Mouse (Mus musculus): ENCODE data around the gene H3f3a. TPM values are rescaled to one million over a fixed set of nuclear protein-coding genes. Genes with fewer than 3 reads are reported as not detected.

H3f3a gene
- 1,894 and 1,931 TPM in 2 replicates for polyA plus RNA-seq (2014; fragmentation: Nextera tagmentation; extraction: Ambion mirVana)

DNA sequence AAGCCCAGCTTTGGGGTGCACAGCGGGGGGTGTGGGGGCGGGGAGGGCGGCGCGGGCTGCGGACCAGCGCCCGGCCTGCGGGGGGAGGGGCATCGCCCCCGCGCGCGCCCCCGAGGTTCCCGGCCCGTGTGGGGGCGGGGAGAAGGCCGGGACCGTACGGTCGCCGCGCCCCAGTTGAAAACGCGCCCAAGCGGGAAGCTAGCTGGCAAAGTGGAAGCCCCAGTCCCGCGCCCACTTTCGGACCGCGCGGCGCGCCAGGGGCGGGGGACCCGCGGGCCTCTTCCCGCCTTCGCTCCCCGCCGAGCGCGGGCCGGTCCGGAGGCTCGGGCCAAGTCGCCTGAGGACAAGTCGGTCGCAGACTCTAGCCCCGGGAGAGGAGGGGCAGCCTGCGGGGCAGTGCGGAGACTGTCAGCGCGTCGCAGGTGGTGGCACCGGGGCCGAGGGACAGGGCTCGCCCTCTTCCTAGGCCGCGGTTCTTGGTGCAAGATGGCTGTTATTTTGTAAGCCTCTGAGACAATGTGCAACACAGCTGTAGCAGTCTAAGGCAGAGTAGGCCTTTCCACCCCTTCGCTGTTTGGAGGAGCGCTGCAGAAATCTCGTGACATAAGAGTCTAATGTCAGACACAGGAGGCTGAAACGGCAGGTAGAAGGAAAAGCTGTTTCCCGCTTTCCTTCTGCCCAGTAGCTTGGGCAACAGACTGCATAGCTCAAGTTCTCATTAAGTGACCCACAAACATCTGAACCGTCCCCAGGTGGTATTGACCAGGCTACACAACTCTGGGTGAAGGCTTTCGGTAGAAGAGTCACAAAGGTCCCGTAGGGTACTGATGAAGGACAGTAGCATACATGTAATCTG, at the start of gene H3f3a:
H3f3a (minus strand) TSS at position 59 of the 856 bp plus-strand sequence.
- WGBS (ENCODE audit: insufficient replicate concordance), result 2% methylated on average over 55 of the region's 69 CpGs

DNA sequence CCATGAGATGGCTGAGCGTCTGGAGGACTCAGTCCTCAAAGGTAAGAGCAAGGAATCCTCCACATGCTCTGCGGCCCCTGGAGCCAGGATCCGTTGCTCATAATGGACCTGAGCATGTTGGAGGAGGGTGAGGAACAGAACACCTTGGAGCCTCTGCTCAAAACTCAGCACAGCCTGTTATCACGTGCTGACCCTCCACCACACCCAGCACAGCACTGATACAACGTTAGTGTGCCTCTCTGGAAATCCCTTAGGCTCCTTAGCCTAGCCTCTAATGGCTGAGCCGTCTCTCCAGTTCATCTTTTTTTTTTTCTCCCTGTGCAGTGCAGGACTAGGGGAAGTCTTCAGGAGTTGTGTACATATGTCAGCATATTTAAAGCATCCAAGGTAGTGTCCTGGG, 46.3 kb upstream of the H3f3a start:
- Histone ChIP-seq H3K36me3 (ENCODE audit: control insufficient read depth, insufficient read depth, low read length) (peaks cover 48% of the 10 kb centered on the region), H3K27me3 (ENCODE audit: control insufficient read depth, insufficient read depth, low read length) (no peaks in the 10 kb centered on the region), H3K9ac (ENCODE audit: low read depth, low read length) (no peak overlapping the region), H3K4me1 (ENCODE audit: control insufficient read depth, insufficient read depth, low read length) (no peaks in the 10 kb centered on the region), H3K4me2 (no peak overlapping the region), H3K27ac (ENCODE audit: low read depth, low read length) (no peak overlapping the region), H3K9me3 (replicated peaks; ENCODE audit: control insufficient read depth, low read length) (no peaks in the 10 kb centered on the region), H3K4me3 (ENCODE audit: low read depth, low read length) (no peak overlapping the region)
- WGBS (ENCODE audit: insufficient replicate concordance), result 74% methylated on average over 6 of the region's 6 CpGs
- ATAC-seq (replicated peaks; ENCODE audit: insufficient number of reproducible peaks, low FRiP score, low TSS enrichment), result no peak; the same call in 1 of the 2 replicates

More for the DNA sequence above, at the start of gene H3f3a:
- H3K27ac ChIP-seq (ENCODE audit: low read depth, low read length), result peak within 1 kb of the TSS; percentile 99
- peak; percentile 81 for ATAC-seq (replicated peaks; ENCODE audit: insufficient number of reproducible peaks, low FRiP score, low TSS enrichment)
- peak within 1 kb of the TSS; percentile 96 for H3K9ac ChIP-seq (ENCODE audit: low read depth, low read length)
- H3K4me2 ChIP-seq, result peak within 1 kb of the TSS; percentile 70
- H3K4me1 ChIP-seq (ENCODE audit: control insufficient read depth, insufficient read depth, low read length), result peaks cover 15% of the 10 kb centered on the region
- H3K4me3 ChIP-seq (ENCODE audit: low read depth, low read length), result peak within 1 kb of the TSS; percentile 94
- peaks cover 8% of the 10 kb centered on the region; the same call in 1 of the 2 replicates for H3K36me3 ChIP-seq (ENCODE audit: control insufficient read depth, insufficient read depth, low read length)
- H3K27me3 ChIP-seq (ENCODE audit: control insufficient read depth, insufficient read depth, low read length), result no peaks in the 10 kb centered on the region
- no peaks in the 10 kb centered on the region for H3K9me3 ChIP-seq (replicated peaks; ENCODE audit: control insufficient read depth, low read length)

DNA sequence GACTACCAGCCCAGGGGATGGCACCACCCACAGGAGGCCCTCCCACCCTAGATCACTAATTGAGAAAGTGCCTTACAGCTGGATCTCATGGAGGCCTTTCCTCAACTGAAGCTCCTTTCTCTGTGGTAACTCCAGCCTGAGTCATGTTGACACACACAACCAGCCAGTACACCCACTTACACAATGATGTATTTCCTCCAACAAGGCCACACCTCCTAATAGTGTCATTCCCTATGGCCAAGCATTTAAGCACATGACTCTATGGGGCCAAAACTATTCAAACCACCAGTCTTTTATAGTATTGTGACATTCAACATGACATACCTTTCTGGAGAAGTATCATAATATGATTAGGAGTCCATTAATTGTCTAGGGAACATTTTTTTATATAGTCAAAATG, 45.0 kb upstream of the H3f3a start:
- Histone ChIP-seq H3K27ac (ENCODE audit: low read depth, low read length) (no peak overlapping the region), H3K9ac (ENCODE audit: low read depth, low read length) (no peak overlapping the region), H3K4me3 (ENCODE audit: low read depth, low read length) (no peak overlapping the region), H3K4me1 (ENCODE audit: control insufficient read depth, insufficient read depth, low read length) (no peaks in the 10 kb centered on the region), H3K9me3 (replicated peaks; ENCODE audit: control insufficient read depth, low read length) (no peaks in the 10 kb centered on the region), H3K27me3 (ENCODE audit: control insufficient read depth, insufficient read depth, low read length) (no peaks in the 10 kb centered on the region), H3K4me2 (no peak overlapping the region), H3K36me3 (ENCODE audit: control insufficient read depth, insufficient read depth, low read length) (peaks cover 42% of the 10 kb centered on the region)
- no peak for ATAC-seq (replicated peaks; ENCODE audit: insufficient number of reproducible peaks, low FRiP score, low TSS enrichment)

DNA sequence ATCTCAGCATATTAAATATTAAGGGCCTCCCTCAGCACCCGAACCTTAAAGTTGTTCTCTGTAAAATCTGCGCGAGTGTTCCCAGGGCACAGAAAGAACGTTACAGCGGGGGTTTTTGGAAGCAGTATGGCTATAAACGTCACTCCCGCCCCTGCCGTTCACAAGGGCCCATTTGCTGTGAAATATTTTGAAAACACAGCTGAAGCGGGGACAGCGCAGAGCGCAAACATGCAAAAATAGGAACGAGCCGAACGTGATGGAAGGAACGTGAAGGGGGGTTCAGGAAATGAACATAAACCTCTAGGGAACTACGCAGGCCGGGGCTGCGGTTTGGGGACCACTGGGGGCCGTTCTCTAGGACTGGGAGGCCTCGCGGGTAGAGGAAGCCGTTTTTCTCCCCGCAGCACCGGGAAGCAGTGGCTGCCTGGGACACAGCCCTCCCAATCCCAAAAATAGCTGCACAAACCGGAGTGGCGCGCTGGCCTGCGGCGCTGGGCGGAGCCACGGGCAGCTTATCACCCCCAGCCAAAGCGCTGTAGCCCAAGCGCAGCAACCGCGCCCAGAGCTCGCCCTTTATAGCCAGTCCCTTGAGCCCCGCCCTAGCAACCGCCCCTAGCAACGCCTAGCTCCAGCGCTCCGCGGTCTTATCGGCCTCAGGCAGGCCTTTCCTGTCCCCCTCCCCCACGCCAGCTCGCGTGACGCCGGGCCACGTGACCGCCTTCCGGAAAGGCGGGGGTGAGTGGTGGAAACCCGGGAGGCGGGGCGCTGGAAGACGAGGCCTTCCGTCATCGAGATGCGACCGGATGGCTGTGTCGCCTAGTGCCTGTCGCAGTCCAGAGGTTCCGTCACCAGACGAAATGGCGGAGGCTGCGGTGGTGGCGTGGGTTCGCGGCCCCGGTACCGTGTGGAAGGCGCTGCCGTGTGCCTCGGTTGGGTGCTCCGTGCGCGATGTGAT, 36.9 kb upstream of the H3f3a start, which contains the start of gene Sde2:
Sde2 (plus strand) TSS at position 812 of the 955 bp plus-strand sequence.
- Histone ChIP-seq H3K4me2 (peak within 1 kb of the TSS; percentile 81), H3K9ac (ENCODE audit: low read depth, low read length) (peak within 1 kb of the TSS; percentile 82), H3K27me3 (ENCODE audit: control insufficient read depth, insufficient read depth, low read length) (no peaks in the 10 kb centered on the region), H3K36me3 (ENCODE audit: control insufficient read depth, insufficient read depth, low read length) (no peaks in the 10 kb centered on the region), H3K9me3 (replicated peaks; ENCODE audit: control insufficient read depth, low read length) (no peaks in the 10 kb centered on the region), H3K4me1 (ENCODE audit: control insufficient read depth, insufficient read depth, low read length) (peaks cover 30% of the 10 kb centered on the region), H3K27ac (ENCODE audit: low read depth, low read length) (peak within 1 kb of the TSS; percentile 100), H3K4me3 (ENCODE audit: low read depth, low read length) (peak within 1 kb of the TSS; percentile 64)
- ATAC-seq (replicated peaks; ENCODE audit: insufficient number of reproducible peaks, low FRiP score, low TSS enrichment), result peak; percentile 99
- WGBS (ENCODE audit: insufficient replicate concordance), result under 1% methylated on average over 75 of the region's 77 CpGs

DNA sequence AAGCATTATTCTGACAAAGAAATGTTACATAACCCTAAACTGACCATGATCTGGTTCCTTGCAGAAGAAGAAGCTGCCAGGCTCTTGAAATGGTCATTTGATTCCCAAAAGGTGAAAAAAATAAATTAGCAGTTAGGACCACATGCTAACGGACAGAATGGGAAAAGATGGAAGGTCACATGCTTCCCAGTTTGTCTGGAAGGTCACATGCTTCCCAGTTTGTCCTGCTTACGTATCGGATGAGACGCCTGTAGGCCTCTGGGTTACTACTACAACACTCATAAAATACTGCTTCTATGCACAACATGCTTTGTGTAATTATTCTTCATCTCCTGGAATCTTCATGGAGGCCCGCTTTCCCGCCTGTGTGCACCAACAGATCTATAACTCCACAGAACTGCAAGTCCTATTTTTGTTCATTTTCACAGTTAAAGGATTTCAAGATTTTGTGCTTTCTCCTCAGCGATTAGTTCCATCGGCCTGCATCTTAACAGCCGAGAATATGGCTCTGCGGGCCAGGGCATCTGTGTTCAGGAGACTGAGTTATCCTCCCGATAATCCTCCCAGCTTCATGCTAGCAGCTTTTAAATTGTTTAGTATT, 36.1 kb upstream of the H3f3a start:
- ATAC-seq (replicated peaks; ENCODE audit: insufficient number of reproducible peaks, low FRiP score, low TSS enrichment), result no peak
- 43% methylated on average over 11 of the region's 11 CpGs for WGBS (ENCODE audit: insufficient replicate concordance)
- Histone ChIP-seq H3K36me3 (ENCODE audit: control insufficient read depth, insufficient read depth, low read length) (no peaks in the 10 kb centered on the region), H3K27ac (ENCODE audit: low read depth, low read length) (peak overlapping the region; percentile 100), H3K9ac (ENCODE audit: low read depth, low read length) (peak overlapping the region; percentile 82), H3K4me2 (peak overlapping the region; percentile 81), H3K4me3 (ENCODE audit: low read depth, low read length) (no peak overlapping the region; the same call in 1 of the 2 replicates), H3K27me3 (ENCODE audit: control insufficient read depth, insufficient read depth, low read length) (no peaks in the 10 kb centered on the region), H3K9me3 (replicated peaks; ENCODE audit: control insufficient read depth, low read length) (no peaks in the 10 kb centered on the region), H3K4me1 (ENCODE audit: control insufficient read depth, insufficient read depth, low read length) (peaks cover 30% of the 10 kb centered on the region)

DNA sequence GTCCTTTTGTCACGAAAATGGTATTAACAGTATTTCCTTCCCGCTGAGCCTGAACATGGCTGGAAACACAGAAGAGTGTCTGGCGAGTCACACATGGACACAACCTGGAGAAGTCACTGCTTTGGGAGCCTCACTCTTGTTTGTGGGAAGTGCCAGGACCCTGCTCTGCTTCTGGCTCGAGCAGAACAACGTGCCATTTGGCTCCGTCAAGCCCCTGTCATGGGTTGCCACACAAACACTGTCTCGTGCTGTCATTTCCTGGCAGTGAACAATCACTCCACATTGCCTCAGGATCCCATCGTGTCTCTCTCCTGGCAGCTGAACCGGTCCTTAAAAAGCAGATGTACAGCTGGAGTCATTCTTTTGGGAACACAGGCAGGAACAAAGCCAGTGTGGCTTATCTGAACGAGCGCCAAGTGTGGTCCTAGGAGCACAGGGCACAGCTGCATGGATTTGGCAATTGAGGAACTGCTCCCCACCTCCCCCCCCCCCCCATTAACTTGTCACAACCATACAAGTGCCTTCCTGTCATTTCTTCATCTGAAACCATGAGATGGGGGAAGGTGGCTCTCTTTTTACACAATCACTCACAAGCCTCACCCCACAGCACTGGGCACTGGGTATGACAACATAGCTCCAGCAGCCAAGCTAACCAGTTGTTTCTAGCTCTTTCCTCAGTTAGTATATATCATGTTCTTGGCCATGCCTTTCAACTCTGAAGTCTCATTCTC, 34.9 kb upstream of the H3f3a start:
- WGBS (ENCODE audit: insufficient replicate concordance), result 15% methylated on average over 11 of the region's 11 CpGs
- ATAC-seq (replicated peaks; ENCODE audit: insufficient number of reproducible peaks, low FRiP score, low TSS enrichment), result no peak

DNA sequence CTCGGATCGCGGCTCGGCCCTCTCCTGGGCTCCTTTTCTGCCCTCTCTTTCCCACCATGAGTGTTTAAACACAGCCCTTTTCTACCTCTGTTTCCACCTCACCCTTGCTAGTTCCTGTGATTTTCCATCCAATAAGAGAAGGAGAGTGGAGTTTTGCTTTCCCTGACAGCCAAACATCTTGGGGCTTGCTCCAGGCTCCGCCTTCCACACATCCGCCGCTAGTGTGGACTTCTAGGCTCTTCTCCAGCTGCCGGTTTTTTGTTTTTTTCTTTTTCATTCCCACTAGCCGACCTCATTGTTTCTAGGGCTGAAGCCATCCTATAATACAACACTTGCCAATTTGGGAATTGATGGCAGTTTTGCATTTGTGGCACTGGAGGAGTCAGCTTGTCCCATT, 34.4 kb upstream of the H3f3a start:
- peak; percentile 55 for ATAC-seq (replicated peaks; ENCODE audit: insufficient number of reproducible peaks, low FRiP score, low TSS enrichment)
- no peaks in the 10 kb centered on the region for H3K36me3 ChIP-seq (ENCODE audit: control insufficient read depth, insufficient read depth, low read length)
- H3K9ac ChIP-seq (ENCODE audit: low read depth, low read length), result peak overlapping the region; percentile 73
- no peaks in the 10 kb centered on the region for H3K27me3 ChIP-seq (ENCODE audit: control insufficient read depth, insufficient read depth, low read length)
- peak overlapping the region; percentile 96 for H3K27ac ChIP-seq (ENCODE audit: low read depth, low read length)
- H3K4me2 ChIP-seq, result peak overlapping the region; percentile 77
- no peaks in the 10 kb centered on the region for H3K9me3 ChIP-seq (replicated peaks; ENCODE audit: control insufficient read depth, low read length)
- H3K4me1 ChIP-seq (ENCODE audit: control insufficient read depth, insufficient read depth, low read length), result peaks cover 30% of the 10 kb centered on the region
- 3% methylated on average over 9 of the region's 9 CpGs for WGBS (ENCODE audit: insufficient replicate concordance)
- H3K4me3 ChIP-seq (ENCODE audit: low read depth, low read length), result peak overlapping the region; percentile 36

More for the DNA sequence above, 34.9 kb upstream of the H3f3a start:
- Histone ChIP-seq H3K9me3 (replicated peaks; ENCODE audit: control insufficient read depth, low read length) (no peaks in the 10 kb centered on the region), H3K27ac (ENCODE audit: low read depth, low read length) (peak overlapping the region; percentile 96), H3K4me2 (peak overlapping the region; percentile 77), H3K9ac (ENCODE audit: low read depth, low read length) (peak overlapping the region; percentile 73), H3K4me1 (ENCODE audit: control insufficient read depth, insufficient read depth, low read length) (peaks cover 30% of the 10 kb centered on the region), H3K27me3 (ENCODE audit: control insufficient read depth, insufficient read depth, low read length) (no peaks in the 10 kb centered on the region), H3K4me3 (ENCODE audit: low read depth, low read length) (peak overlapping the region; percentile 36), H3K36me3 (ENCODE audit: control insufficient read depth, insufficient read depth, low read length) (no peaks in the 10 kb centered on the region)
